Mouse (Mus musculus) common myeloid progenitor, adult 5-6 weeks (primary cell): ENCODE data around the gene Fpgt. TPM values are rescaled to one million over a fixed set of nuclear protein-coding genes. Genes with fewer than 3 reads are reported as not detected.

Experiments used
- ATAC-seq: replicated peaks from 2 replicates; pipeline ENCODE4 v1.8.0; 2016; ENCODE audit warnings: low read depth, mild to moderate bottlenecking, moderate TSS enrichment, inconsistent platforms; ENCODE audit not compliant: poor library complexity, severe bottlenecking
- total RNA-seq: library from RNA; stranded (forward); fragments of 200-1000, 187-1606 nt; gene quantifications from 2 replicates; pipeline ENCODE4 v1.2.3, GENCODE M21; 2017

Gene Fpgt
- total RNA-seq, result 9.9 and 14.1 TPM in 2 replicates

- peak; percentile 95 for ATAC-seq
Observed at GRCm38 (mm10) chr3:155093116-155093956, at the start of gene Fpgt, which contains the start of gene Lrriq3. TSS of gene Fpgt (minus strand) at chr3:155093403. TSS of gene Lrriq3 (plus strand) at chr3:155093434.

- no peak for ATAC-seq
Observed at GRCm38 (mm10) chr3:155141047-155141446, 47.8 kb upstream of the Fpgt start.

DNA sequence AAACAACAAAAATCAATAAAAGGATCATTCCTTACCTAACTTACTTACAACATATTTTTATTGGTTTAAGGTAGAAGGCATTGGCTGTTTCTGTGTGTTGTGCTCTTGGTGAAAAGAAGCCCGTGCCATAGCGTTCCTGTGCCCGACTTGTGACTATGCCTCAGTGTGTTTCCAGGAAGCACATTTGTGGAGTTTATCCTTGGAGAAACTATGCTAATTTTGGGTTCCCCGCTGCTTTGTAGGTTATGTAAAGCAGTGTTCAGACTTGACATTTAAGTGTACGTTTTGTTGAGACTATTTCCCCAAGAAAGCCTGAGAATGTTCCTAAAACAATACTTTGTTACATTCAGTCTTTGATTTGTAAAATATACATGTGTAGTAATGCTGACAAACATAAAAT, 44.5 kb upstream of the Fpgt start:
- ATAC-seq, result no peak

DNA sequence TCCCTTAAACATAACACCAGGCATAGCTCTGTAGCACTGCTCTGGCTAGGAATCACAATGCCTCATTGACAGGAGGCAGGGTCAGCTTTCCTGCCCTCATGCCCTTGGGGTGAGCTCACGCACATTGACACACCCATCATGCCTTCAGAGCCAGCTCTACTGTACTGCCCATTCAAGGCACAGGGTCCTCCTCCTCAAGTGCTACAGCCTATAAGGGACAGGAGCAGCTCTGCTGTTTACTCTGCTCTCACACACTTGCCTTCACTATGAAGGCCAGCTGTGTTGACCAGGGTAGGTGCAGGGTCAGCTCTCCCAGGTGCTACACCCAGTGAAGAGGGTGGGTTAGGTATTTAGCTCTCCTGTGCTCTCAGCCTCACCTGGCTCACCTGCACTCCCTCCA, 12.8 kb upstream of the Fpgt start:
- ATAC-seq, result no peak

GRCm38 (mm10) chr3:155099266-155099665, 6.1 kb upstream of the Fpgt start:
- ATAC-seq, result no peak

DNA sequence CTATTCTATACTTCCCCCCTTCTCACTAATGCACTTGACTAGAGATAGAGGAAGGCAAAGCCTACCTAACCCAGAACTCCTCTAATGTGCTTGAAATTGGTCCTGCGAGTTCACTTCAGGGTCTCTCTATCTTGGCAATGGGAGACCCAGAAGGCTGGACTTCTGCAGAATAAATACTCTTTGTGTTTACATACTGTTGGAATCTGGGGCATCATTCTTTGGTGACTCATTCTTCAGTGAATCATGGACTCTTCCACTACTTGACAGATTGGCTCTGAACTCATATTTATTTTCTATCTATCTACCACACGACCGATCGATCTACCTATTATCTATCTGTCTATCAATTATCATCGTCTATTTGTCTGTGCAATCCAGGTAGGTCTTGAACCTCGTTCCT, 1.1 kb downstream of the Fpgt start:
- no peak for ATAC-seq

DNA sequence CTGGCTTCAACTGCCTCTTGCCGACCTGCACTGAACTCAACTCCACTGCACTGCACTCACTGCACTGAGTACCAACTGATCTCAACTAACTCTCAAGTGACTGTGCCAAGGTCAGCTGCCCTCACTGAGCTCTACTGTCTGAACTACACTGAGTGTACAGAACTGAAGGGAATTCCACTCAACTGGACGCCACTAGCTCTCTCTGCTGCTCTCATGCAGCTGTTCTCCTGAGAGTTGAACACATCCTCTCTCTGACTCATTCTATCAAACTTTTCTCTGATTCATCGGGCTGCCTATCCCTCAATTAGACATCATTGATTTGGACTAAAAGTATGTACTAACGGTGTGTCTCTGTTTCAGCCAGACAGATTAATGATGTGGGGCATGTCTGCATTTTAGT, 15.3 kb downstream of the Fpgt start:
- ATAC-seq, result no peak

- no peak for ATAC-seq
Observed at GRCm38 (mm10) chr3:155059449-155059822, 33.8 kb downstream of the Fpgt start.

DNA sequence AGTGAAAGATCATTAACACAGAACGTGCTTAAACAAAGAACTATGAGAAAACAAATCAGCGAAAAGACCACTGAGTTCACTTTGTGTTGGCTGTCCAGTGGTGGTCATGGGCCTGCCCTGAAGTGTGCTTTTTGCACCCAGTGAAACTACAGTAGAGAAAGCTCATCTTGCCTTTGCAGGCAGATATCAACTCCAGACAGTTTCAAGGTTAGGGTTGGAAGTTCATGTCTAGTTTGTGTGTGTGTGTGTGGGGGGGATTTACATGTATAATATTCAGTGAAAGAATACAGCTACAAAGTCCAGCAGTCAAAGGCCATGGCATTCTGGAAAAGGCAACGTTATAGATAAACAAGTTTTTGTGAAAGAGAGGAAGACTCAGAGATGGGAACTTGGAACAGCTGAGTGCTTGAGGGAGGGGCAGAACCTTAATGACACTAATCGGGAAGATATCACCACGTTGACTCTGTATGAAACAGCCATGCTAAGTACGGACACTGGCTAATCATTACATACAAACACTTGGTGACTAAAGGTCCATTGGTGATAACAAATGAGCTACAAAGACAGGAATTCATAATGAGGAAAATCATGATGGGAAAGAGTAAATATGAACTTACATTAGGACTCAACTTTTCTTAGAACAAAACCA, 34.3 kb downstream of the Fpgt start:
- ATAC-seq, result no peak

GRCm38 (mm10) chr3:155057566-155057965, 35.6 kb downstream of the Fpgt start:
- ATAC-seq, result no peak

DNA sequence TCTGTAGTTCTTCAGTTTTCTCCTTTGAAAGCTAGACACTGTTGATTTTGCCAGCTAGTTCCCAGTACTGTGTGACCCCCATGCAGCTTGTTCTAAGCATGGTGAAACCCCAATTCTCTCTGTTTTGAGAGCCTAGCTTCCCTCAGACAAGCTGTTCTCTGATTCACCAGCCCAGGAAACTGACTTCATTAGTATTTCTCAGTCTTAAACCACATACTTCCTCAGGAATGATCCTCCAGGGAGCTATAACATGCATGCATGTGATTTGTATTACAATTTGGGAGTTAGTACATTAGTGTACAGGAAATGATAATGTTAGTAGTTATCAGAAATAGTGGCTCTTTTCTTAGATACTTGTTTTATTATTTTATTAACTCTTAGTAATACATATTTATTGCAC, 36.6 kb downstream of the Fpgt start:
- no peak for ATAC-seq

DNA sequence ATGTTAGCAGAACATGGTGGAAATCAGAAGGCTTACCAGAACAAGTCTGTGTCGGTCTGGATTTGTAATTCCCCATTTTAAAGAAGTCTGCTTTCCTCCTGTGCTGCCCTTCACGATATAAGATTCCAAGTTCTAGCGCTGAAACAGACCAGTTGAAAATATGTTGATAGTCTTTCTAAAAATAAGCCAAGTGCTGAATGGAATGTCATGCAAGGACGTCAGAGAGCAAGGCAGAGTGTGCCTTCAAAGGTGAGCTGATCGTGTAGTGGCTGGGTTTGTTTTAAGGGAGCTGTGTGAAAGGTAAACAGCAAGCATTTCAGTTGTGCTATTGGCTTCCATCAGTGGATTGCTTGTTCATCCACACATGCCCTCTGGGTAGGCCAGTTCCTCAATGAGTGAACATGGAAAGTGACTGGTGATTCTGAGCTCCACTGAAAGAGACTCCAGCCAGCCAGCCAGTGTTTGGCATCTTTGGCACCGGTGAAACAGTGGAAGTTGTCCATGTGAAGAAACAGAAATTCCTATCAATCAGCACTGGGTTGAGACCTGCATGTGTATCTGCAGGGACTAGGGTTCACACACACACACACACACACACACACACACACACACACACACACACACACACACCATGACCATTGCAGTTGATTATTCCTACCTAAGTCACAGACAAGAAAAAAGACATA, 37.8 kb downstream of the Fpgt start, which contains the start of gene Tnni3k:
Gene Tnni3k (minus strand): TSS at position 177 of the 686 bp plus-strand sequence.
- ATAC-seq, result no peak

DNA sequence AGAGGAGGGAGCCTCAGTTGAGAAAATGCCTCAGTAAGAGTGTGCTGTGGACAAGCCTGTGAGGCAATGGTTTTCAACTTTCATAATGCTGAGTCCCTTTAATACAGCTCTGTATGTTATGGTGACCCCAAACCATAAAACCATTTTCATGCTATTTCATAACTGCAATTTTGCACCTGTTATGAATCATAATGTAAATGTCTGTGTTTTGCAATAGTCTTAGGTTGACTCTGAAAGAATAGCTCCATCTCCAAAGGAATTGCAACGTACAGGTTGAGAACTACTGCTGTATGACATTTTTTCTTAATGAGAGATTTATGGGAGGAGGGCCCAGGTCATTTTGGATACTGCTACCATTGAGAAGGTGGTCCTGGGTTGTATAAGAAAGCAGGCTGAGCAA, 40.0 kb downstream of the Fpgt start:
- ATAC-seq, result no peak

DNA sequence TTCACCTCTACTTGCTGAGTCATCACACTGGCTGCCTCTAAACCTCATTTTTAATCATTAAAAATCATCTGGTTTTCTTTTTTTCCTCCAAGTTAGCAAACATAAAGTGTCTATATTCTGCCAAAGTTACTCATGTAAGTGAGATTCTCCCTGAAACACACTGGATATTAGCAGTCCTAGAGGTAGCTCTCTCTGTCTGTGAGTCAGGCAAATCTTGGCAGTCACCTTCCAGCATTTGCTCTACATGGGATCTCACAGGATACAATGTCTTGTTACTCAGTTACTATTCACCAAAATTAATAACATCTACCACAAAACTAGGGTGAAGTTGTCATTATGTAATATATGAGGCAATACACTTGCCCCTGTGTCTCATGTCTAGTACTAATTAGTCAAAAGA, 41.2 kb downstream of the Fpgt start:
- no peak for ATAC-seq

DNA sequence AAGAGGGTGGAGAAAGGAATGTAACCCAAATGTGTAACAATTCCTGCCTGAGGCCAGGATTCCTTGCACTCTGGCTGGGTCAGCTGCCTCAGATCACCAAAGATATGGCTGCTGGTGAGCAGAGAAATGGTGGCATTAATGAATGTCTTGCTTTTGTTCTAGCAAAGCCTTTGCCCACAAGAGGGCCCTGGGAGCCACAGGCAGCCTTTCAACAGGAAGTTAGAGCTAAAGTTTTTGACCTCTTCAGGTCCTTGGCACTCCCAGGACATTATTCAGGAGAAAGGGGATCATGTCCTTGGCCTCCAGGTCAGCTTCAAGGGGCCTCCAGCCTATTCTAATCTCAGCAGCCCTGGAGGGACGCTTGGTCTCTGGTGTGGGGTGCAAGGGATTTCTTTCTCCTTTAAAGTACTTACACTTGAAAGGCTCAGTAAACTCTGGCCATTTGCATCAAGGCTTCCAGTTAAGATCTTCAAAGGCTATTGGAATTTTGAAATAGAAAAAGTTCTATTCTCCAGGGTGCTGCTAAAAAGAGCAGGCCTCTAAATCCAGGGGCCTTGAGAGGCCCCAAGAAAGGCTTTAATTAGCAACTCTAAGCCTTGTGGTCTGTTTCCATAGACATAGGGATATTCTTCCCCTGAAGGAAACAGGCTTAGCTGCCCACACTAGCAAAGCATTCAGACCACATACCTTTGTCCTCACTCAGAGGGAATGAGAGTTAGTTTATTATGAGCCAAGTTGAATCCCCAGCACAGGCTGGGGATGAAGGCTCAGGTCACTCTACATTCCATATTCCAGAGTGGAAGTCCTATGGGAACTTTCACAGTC, 54.0 kb downstream of the Fpgt start:
- no peak for ATAC-seq

Other genes starting within 250 kb of the Fpgt start
- gene Tnni3k, start 38.0 kb downstream of the Fpgt start, total RNA-seq, result not detected in 2 replicates
- 0.27 TPM in 1 of 2 replicates, not detected in the other for gene Lrriq3, start within 50 bp of the Fpgt start, total RNA-seq